Mouse (Mus musculus): Measurements from ENCODE around the gene Yap1. TPM values are rescaled to one million over a fixed set of nuclear protein-coding genes. Genes with fewer than 3 reads are reported as not detected.

Yap1 gene
- total and polyA plus RNA-seq, 3 experiments, result 62.5 to 98.1 (median 71.6) TPM

DNA sequence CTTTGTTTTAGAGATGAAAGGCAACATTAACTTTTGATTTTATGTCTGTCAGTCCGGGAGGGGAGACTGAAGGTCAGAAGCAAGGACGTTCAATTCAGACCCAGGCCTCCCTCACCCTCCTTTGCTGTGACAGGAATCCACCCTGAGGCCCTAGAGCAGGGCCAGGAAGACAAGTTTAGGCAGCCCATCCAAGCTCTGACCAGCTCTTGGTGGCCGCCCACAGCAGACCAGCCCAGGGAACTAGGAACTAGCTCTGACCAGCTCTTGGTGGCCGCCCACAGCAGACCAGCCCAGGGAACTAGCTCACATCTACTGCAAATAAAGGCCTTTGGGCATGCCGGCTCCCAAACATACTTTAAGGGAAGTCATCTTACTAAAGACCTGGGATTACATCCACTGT lies 26.8 kb downstream of the Yap1 start:
- peak; percentile 26 for DNase-seq

- DNase-seq, result no peak
These were observed 32.4 kb downstream of the Yap1 start for GRCm38 (mm10) chr9:7971993-7972392.

- no peak for DNase-seq
These were observed 36.4 kb downstream of the Yap1 start for GRCm38 (mm10) chr9:7967980-7968379.

DNA sequence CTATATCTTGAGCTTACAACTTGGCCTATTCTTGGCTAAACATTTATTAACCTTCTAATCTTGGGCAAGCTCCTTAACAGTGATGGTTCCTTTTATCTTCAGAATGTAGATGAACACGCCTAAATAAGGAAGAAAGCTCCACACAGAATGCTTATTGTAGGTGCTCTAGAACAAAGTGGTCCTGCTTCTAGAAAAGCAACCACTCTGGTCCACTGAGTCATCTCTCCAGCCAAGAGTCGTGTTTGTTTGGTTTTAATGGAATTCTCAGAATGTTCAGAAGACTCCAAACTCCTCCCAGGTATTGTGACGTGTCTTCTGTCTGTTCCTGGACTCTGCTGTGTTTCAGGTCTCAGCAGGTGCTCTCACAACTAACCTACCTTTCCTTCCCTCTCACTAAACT lies 38.8 kb downstream of the Yap1 start:
- no peak for DNase-seq

DNA sequence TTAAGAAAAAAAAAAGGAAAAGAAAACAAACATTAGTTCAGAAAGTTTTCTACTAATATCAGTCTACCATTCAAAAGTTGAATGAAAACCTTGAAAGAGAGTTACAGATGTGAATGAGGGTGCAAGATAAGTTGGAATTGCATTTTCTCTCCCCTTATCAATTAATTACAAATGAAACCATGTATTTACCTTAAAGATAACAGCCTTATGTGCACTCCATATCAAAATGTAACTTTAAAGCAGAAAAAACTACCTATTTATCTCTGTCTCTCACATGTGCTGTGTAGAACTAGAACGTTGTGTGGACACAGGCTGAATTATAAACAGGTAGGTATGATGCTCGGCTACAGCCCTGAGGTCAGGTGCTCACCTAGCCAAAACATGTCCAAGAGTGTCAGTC lies 40.5 kb downstream of the Yap1 start:
- no peak for DNase-seq

DNA sequence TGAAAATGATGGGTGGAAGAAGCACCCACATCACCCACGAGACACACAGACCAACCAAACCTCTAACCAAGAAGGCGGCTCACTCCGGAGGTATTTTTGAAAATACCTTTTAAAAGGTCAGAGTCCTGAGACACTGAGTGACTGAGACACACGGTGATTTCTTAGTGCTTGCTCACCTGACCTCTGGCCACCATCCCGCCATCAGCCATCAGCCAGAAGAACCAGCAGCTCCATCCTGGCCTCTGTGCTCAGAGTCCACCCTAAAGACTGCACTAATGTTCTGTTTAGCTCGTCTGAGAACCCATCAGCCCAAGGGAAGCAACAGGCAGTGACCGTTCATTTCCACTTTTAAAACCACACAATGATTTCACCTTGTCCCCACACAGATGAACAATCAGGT lies 41.5 kb downstream of the Yap1 start:
- no peak for DNase-seq

- DNase-seq, result peak; percentile 53
These were observed 42.8 kb downstream of the Yap1 start for GRCm38 (mm10) chr9:7961366-7962160.

DNA sequence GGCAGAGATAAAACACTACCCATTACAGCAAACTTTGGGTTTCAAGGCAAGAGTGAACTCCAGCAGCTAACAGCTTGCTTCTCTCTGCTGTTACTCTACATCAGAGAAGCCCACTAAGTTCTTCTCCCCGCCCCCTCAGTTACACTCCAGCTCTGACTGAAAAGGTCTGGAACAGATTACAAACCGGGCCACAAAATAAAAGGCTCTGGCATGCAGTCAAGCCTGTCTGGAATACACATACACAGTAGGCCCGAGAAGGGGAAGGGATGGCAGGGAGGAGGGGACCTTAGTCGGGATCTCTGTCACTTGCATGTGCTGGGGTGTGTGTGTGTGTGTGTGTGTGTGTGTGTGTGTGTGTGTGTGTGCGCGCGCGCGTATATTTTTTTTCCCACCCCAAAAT lies 44.0 kb downstream of the Yap1 start:
- DNase-seq, result peak; percentile 45

GRCm38 (mm10) chr9:7959301-7959700 lies 45.1 kb downstream of the Yap1 start:
- DNase-seq, result no peak

GRCm38 (mm10) chr9:7958025-7958593 lies 46.3 kb downstream of the Yap1 start:
- no peak for DNase-seq

GRCm38 (mm10) chr9:7957407-7957806 lies 47.0 kb downstream of the Yap1 start:
- no peak for DNase-seq

DNA sequence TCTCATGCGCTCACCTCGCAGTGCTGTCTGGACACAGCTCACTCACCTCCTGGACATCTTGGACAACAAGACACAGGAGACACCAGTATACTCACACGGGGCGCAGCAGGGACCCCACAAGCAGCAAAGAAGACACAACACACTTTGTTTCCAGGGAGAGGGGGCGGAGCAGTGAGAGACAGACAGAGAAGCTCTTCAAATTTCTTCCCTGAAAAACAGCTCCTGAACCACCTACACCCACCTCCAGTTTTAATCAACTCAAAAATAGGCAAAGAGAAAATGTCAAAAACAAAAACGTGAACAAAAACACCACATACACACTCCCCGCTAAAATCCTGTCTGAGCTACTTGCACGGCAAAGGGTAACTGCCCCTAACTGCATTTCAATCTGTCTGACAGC lies 48.0 kb downstream of the Yap1 start:
- DNase-seq, result no peak

- DNase-seq, result no peak
These were observed 51.5 kb downstream of the Yap1 start for GRCm38 (mm10) chr9:7952886-7953285.

GRCm38 (mm10) chr9:7950211-7950644 lies 54.2 kb downstream of the Yap1 start:
- DNase-seq, result peak; percentile 42

- no peak for DNase-seq
These were observed 56.5 kb downstream of the Yap1 start for GRCm38 (mm10) chr9:7947946-7948345.

DNA sequence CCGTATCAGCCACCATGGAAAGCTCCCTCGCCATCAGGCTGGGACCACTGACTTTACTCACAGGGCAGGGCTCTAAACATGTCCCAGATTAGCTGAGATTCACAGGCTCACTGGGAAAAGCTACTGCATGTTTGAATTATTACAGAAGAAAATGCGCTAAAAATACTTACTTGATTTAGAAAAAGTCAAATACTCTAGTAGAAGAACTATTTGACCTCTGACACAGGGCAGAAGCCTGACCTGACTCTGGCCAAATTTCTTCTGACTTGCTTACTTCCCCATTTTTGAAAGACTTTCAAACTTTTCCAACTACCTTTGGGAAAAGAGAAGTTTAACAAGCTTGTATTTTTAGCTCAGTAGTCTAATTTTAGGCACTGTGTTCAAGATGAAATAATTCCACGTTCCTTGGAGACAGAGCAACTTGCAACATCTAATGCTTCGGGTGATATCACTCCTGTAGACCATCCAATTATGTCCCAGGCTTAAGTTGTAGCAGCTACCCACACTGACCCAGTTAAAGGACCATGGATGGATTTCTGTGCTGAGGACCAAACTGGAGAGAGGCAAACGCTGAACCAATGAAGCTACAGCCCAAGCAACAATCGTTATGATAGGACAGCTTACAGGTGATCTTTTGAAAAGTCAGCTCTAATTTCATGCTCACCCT lies 60.5 kb downstream of the Yap1 start:
- no peak for DNase-seq

DNA sequence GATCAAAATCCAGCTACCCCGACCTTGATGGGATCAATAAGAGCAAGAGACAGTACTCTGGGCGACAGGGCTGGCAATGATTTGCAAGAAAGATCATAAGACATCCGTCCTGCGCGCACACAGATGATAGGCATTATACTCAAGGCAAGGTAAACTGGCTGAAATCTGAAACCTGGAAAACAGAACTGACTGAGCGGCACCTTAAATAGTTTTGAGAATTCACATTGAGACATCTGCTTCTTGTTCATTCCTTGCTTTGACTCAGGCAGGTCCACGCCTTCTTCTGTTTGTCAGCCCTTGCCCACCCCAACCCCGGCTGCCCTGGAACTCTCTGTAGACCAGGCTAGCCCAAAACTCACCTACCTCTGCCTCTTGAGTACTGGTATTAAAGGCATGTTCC lies 61.7 kb downstream of the Yap1 start:
- no peak for DNase-seq

DNA sequence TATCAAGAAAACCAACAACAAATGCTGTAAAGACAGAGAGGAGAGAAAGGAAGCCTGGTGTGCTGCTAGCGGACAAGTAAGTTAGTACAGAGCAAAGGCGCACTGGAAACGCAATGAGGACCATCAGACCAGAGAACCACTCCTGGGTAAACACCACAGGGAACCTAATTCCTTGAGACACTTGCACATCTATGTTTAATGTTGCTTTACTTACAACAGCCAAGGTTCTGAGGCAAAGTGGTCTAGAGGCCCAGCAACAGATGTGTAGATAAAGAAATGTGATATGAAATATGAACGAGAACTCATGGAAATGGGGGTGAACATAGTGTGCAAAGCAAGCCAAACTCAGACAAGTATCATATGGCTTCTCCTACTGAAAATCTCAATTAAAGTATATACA lies 64.3 kb downstream of the Yap1 start:
- DNase-seq, result no peak

DNA sequence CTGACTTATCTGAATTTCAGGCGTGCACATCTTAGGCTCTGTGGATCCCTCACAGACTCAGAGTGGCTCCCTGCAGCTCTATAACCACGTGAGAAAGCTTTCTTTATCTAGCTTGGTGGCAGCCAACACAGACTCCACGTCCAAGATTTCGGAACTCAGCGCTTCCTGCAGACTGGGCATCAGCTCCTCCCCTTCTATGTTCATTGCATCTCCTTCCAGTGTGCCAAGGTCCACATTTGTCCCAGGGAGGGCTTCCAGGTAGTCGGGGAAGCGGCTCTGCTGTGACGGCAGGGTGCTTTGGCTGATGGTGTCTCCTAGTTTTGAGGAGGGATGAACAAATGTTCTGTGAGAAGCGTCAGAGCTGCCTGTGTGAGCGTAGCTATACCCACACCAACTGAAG lies 70.0 kb downstream of the Yap1 start:
- DNase-seq, result no peak

- peak; percentile 43 for DNase-seq
These were observed 74.8 kb downstream of the Yap1 start for GRCm38 (mm10) chr9:7929552-7929951.

DNA sequence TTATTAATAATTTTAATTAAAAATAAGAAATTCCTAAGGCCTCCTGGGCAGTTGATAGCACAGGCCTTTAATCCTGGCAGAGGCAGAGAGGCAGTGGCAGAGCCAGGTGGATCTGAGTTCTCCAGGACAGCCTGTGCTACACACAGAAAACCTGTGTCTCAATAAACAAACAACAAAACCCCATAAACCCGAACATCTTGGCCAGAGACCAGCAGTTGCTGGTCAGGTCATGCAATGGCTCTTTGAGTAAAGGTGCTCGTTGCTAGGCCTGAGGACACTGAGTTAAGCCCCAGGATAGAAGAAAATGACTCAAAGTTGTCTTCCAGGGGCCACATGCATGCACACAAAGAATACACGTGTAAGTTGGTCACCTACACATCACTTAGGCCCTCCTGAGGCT lies 75.5 kb downstream of the Yap1 start:
- no peak for DNase-seq

GRCm38 (mm10) chr9:7928207-7928793 lies 76.1 kb downstream of the Yap1 start:
- DNase-seq, result no peak

DNA sequence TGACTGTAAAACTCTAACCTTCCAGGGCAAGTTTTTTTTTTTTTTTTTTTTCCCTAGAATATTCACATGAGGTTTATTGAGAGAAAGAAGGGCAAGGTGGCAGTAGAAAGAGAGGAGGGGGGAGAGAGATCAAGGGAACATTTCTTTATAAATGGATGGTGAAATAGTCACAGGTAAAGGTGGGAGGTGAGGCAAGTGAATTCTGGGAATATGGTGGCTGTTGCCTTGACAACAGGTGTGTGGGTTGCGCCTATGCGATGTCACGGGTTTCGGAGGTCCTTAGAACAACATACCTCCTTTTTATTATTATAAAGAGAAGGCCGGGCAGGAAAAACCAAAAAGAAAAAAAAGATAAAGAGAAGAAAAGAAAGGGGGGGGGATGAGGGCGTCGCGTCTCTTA lies 89.5 kb downstream of the Yap1 start:
- DNase-seq, result no peak
